9 mouse cellular contexts compared by ENCODE assay signal in genomic region chr8:104042434-104042833, GRCm38 (mm10). TPM values are rescaled to one million over a fixed set of nuclear protein-coding genes. Genes with fewer than 3 reads are reported as not detected.
A peak's percentile ranks its signal among the peaks of the same experiment; 100 is the strongest.
DNase-seq lines count a peak whose midpoint lies in the region; ATAC-seq lines count a peak whose summit lies in the region.
"Had no signal": no experiment of that assay in that cellular context is flagged by ENCODE, and none has a peak within 500 bp of the region (broad histone marks: within the 10 kb centered on the region; RNA-seq: fewer than 3 reads in every experiment).

No protein-coding gene starts in this region.

- H3K4me2 ChIP-seq in hindbrain, embryonic 11.5 days (replicated peaks; ENCODE audit: low read depth, low read length): no peak overlapping the region
- H3K4me2 ChIP-seq in hindbrain, embryonic 16.5 days (ENCODE audit: low read length): no peak overlapping the region

- DNase-seq in hindbrain, embryonic 11.5 days (ENCODE audit: low spot score): peak; percentile 22
- peak; percentile 57 for DNase-seq in naive thymus-derived CD4-positive, alpha-beta T cell, adult 2 months (ENCODE audit: low read depth)
- DNase-seq in left cerebral cortex, adult 9 months (ENCODE audit: low spot score in 2 of 2): no peak
- no peak for DNase-seq in layer of hippocampus, postnatal 10 days (ENCODE audit: low spot score in 2 of 2)
- DNase-seq in urinary bladder, adult 18-20 months (ENCODE audit: low spot score in 2 of 2): no peak

- no peaks in the 10 kb centered on the region for H3K27me3 ChIP-seq in hindbrain, embryonic 11.5 days (ENCODE audit: control insufficient read depth, insufficient read depth, low read length)
- H3K27me3 ChIP-seq in hindbrain, embryonic 16.5 days (replicated peaks; ENCODE audit: control insufficient read depth, insufficient read depth, low read length): no peaks in the 10 kb centered on the region

- H3K4me1 ChIP-seq in hindbrain, embryonic 11.5 days (replicated peaks; ENCODE audit: control insufficient read depth, insufficient read depth, low read length): no peaks in the 10 kb centered on the region; the same call in 1 of the 2 replicates
- H3K4me1 ChIP-seq in hindbrain, embryonic 16.5 days (ENCODE audit: control insufficient read depth, insufficient read depth, low read depth, low read length): no peaks in the 10 kb centered on the region

- no peak overlapping the region for H3K9ac ChIP-seq in hindbrain, embryonic 11.5 days (ENCODE audit: low read depth, low read length)
- no peak overlapping the region for H3K9ac ChIP-seq in hindbrain, embryonic 16.5 days (ENCODE audit: low read depth, low read length)

- no peaks in the 10 kb centered on the region for H3K36me3 ChIP-seq in hindbrain, embryonic 11.5 days (ENCODE audit: control insufficient read depth, insufficient read depth, low read length)
- H3K36me3 ChIP-seq in hindbrain, embryonic 16.5 days (ENCODE audit: control insufficient read depth, insufficient read depth, low read length): no peaks in the 10 kb centered on the region

- H3K4me3 ChIP-seq in hindbrain, embryonic 11.5 days (ENCODE audit: low read depth, low read length): no peak overlapping the region
- H3K4me3 ChIP-seq in hindbrain, embryonic 16.5 days (ENCODE audit: low read length): no peak overlapping the region

- ATAC-seq in hindbrain, embryonic 11.5 days (ENCODE audit: low FRiP score): no peak
- no peak for ATAC-seq in hindbrain, embryonic 16.5 days
- ATAC-seq in activated CD4-positive, CD25-positive, alpha-beta regulatory T cell, adult 4 months: peak; percentile 55
- ATAC-seq in hematopoietic stem cell, adult 5-6 weeks (replicated peaks in 1 of 2; ENCODE audit: insufficient read depth in 1 of 2, low FRiP score in 2 of 2, low TSS enrichment in 1 of 2, low read depth in 1 of 2, poor library complexity in 2 of 2, severe bottlenecking in 2 of 2): peak; percentile 47 to 65; a peak in 3 of 4 replicates

- no peak overlapping the region for H3K27ac ChIP-seq in hindbrain, embryonic 11.5 days (ENCODE audit: low read depth, low read length)
- H3K27ac ChIP-seq in hindbrain, embryonic 16.5 days (ENCODE audit: low read depth, low read length): no peak overlapping the region
- H3K27ac ChIP-seq: macrophage had no signal

- 35% methylated on average over 8 of the region's 8 CpGs for WGBS in hindbrain, embryonic 11.5 days
- 34% methylated on average over 8 of the region's 8 CpGs for WGBS in hindbrain, embryonic 16.5 days

- no peaks in the 10 kb centered on the region for H3K9me3 ChIP-seq in hindbrain, embryonic 11.5 days (ENCODE audit: control insufficient read depth, low read length)
- no peaks in the 10 kb centered on the region; the same call in 1 of the 2 replicates for H3K9me3 ChIP-seq in hindbrain, embryonic 16.5 days (ENCODE audit: control insufficient read depth, low read length)

RNA-seq across cellular contexts. Expression of gene Cdh5, which starts 59.0 kb away (rescaled TPM):
- 15.5 and 15.9 TPM in 2 replicates for polyA plus RNA-seq in hindbrain, embryonic 11.5 days (2014; fragmentation: Nextera tagmentation; extraction: Ambion mirVana)
- polyA plus RNA-seq in hindbrain, embryonic 16.5 days (2015; fragmentation: Nextera tagmentation; extraction: Ambion mirVana): 11.2 and 15.0 TPM in 2 replicates
- polyA plus RNA-seq in activated CD4-positive, CD25-positive, alpha-beta regulatory T cell, adult 4 months (2017; shearing (Covaris generic)): under 1 TPM in 1 of 2 experiments, not detected in 1; 0.11 TPM
- total RNA-seq in hematopoietic stem cell, adult 5-6 weeks (2017): not detected in 2 replicates
- 10 to 100 TPM; 16.1 to 19.5 TPM for total RNA-seq in layer of hippocampus, postnatal 10 days (2021)

Comparison
In these comparisons a context has a peak if more than half of its experiments do, and no peak if none do; other contexts are left out.
1. ATAC-seq: peak in activated CD4-positive, CD25-positive, alpha-beta regulatory T cell, adult 4 months (single experiment) and hematopoietic stem cell, adult 5-6 weeks (2 of 2); none in hindbrain, embryonic 11.5 days (single experiment) and hindbrain, embryonic 16.5 days (single experiment).
2. DNase-seq: peak in hindbrain, embryonic 11.5 days (single experiment) and naive thymus-derived CD4-positive, alpha-beta T cell, adult 2 months (single experiment); none in left cerebral cortex, adult 9 months (0 of 2), layer of hippocampus, postnatal 10 days (0 of 2) and urinary bladder, adult 18-20 months (0 of 2).
3. RNA of gene Cdh5, which starts 59.0 kb away (polyA plus RNA-seq): 15.5 to 15.9 TPM in hindbrain, embryonic 11.5 days and 11.2 to 15.0 TPM in hindbrain, embryonic 16.5 days; 0.11 TPM in activated CD4-positive, CD25-positive, alpha-beta regulatory T cell, adult 4 months; every median in the first group is over 10 times any median in the second.